Mouse (Mus musculus) thymus, adult 2 months (tissue): Measurements from ENCODE around the gene Slk. TPM values are rescaled to one million over a fixed set of nuclear protein-coding genes. Genes with fewer than 3 reads are reported as not detected.

Experiments used
- DNase-seq: peaks from one replicate; pipeline ENCODE4 v3.0.0; 2021
- H3K27ac ChIP-seq: fragments of 200-500 bp; 2 replicates; pipeline ENCODE4 v1.5.1; 2012; ENCODE audit warnings: low read length, control low read depth; ENCODE audit not compliant: control insufficient read depth, insufficient read depth
- H3K27me3 ChIP-seq: fragments of 200-500 bp; 2 replicates; pipeline ENCODE4 v1.6.1; 2012; ENCODE audit warnings: mild to moderate bottlenecking, low read length, moderate library complexity, mixed read lengths; ENCODE audit not compliant: control insufficient read depth, insufficient read depth
- H3K36me3 ChIP-seq: fragments of 200-500 bp; 2 replicates; pipeline ENCODE4 v1.6.1; 2012; ENCODE audit warnings: mild to moderate bottlenecking, low read length, moderate library complexity; ENCODE audit not compliant: control insufficient read depth, insufficient read depth
- H3K4me1 ChIP-seq: fragments of 200-500 bp; replicated peaks from 2 replicates; pipeline ENCODE4 v1.6.1; 2012; ENCODE audit warnings: low read length; ENCODE audit not compliant: control insufficient read depth, insufficient read depth
- H3K4me3 ChIP-seq: fragments of 200-500 bp; 2 replicates; pipeline ENCODE4 v1.5.1; 2012; ENCODE audit warnings: mild to moderate bottlenecking, low read length, control low read depth, moderate library complexity; ENCODE audit not compliant: control insufficient read depth, insufficient read depth
- CTCF ChIP-seq: fragments of 200-500 bp; IDR thresholded peaks from 2 replicates; pipeline ENCODE4 v1.5.1; 2012; ENCODE audit warnings: mild to moderate bottlenecking, control low read depth, low read length, moderate library complexity, borderline replicate concordance; ENCODE audit not compliant: control insufficient read depth, poor library complexity, insufficient read depth; ENCODE audit errors: extremely low read depth
- POLR2A ChIP-seq: fragments of 200-500 bp; IDR thresholded peaks from 2 replicates; pipeline ENCODE4 v1.6.1; 2012; ENCODE audit warnings: mild to moderate bottlenecking, low read length, control low read depth, moderate library complexity; ENCODE audit not compliant: control insufficient read depth, poor library complexity, insufficient read depth; ENCODE audit errors: extremely low read depth
- WGBS: fragments of 180-500 bp; shearing (Covaris S2); methylation state at CpG from one replicate; pipeline ENCODE4 v1.1.7; 2018; 5-methylcytosine and 5-hydroxymethylcytosine counted together
- polyA plus RNA-seq: library from polyadenylated mRNA; depleted of rRNA; stranded (reverse); fragments of >200 nt; gene quantifications from 2 replicates; pipeline ENCODE4 v1.2.3, GENCODE M21; 2012; rRNA removed

The Slk gene
- polyA plus RNA-seq, 1 experiment = 12.2 TPM

DNA sequence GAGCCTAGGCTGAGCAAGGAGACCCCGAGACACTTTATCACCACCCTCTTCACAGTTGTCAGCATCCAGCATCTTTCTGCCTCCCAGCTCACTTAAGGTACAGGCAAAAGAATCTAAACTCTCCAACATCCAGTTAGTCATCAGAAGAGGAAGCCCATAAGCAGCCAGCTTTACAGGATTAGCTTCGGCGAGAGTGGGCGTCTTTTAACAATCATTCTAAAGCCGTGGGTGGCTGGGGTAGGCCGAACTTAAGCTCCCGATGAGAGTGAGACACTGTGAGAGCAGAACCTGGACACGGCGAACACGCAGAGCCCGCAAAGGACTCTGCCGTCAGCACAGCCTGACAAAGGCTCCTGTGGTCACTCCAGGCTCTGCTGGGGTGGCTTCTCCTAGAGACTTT, 99.2 kb downstream of the Slk start:
- no peaks in the 10 kb centered on the region for H3K36me3 ChIP-seq
- no peak for DNase-seq
- no peak overlapping the region for H3K27ac ChIP-seq
- TF ChIP-seq CTCF = no peak
- TF ChIP-seq POLR2A = no peak
- no peaks in the 10 kb centered on the region for H3K27me3 ChIP-seq
- no peak overlapping the region for H3K4me3 ChIP-seq
- H3K4me1 ChIP-seq = no peaks in the 10 kb centered on the region
- WGBS = 92% methylated on average over 12 of the region's 12 CpGs

DNA sequence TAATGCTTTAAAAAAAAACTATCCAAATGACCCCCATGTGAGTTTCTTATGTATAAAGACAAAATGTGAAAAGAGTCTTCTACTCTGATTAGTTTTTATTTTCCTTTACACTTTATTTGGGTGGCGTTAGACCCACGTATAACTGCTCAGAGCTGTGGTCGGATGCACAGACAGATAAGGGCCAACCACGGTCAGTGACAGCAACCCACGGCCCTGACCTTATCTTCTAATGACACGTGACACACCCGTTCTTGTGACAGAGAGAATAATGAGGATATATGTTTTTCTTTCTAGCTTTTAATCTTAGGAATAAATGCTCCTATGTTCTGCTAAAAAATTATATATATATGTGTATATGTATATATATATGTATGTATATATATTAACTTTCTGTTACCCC, 110.1 kb downstream of the Slk start:
- H3K4me3 ChIP-seq = no peak overlapping the region
- H3K36me3 ChIP-seq = no peaks in the 10 kb centered on the region
- H3K4me1 ChIP-seq = no peaks in the 10 kb centered on the region
- DNase-seq = no peak
- TF ChIP-seq POLR2A (no peak), CTCF (no peak)
- no peak overlapping the region for H3K27ac ChIP-seq
- H3K27me3 ChIP-seq = no peaks in the 10 kb centered on the region
- WGBS = 75% methylated on average over 7 of the region's 7 CpGs

DNA sequence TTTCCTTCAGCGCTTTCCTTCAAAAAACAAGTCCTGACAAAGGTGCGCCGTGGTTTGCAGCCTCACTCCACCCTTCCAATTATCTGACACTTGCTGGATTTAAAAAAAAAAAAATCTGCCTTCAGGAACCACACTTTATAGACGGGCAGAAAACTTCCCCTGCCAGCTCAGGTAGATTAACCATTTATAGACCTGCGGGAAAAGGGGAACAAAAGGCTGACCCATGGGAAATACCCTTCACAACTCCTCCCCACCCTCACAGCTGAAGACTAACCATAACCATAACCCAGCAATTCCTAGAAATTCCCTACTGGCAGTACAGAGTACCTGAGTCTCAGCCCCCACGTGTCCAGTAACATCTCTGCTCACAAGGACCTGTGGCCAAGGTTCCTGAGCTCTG, 112.5 kb downstream of the Slk start, which contains the start of gene Col17a1:
Gene Col17a1, minus strand, starts transcription at position 101 of the 400 bp plus-strand sequence.
- DNase-seq = no peak
- TF ChIP-seq POLR2A (no peak), CTCF (no peak)
- Histone ChIP-seq H3K4me1 (no peaks in the 10 kb centered on the region; the same call in 1 of the 2 replicates), H3K27ac (no peak within 1 kb of the TSS), H3K4me3 (no peak within 1 kb of the TSS), H3K27me3 (no peaks in the 10 kb centered on the region), H3K36me3 (no peaks in the 10 kb centered on the region)
- 50% methylated on average over 6 of the region's 6 CpGs for WGBS

Other genes starting within 250 kb of the Slk start
- gene Sh3pxd2a, start 115.3 kb upstream of the Slk start, polyA plus RNA-seq = 19.4 and 21.0 TPM in 2 replicates
- gene Stn1, start 42.2 kb upstream of the Slk start, polyA plus RNA-seq = 24.2 and 24.8 TPM in 2 replicates
- 3.7 and 3.9 TPM in 2 replicates for gene Col17a1, start 112.4 kb downstream of the Slk start, polyA plus RNA-seq
- 56.5 and 60.1 TPM in 2 replicates for gene Sfr1, start 152.0 kb downstream of the Slk start, polyA plus RNA-seq